Mouse (Mus musculus): Measurements from ENCODE around the gene Rint1. TPM values are rescaled to one million over a fixed set of nuclear protein-coding genes. Genes with fewer than 3 reads are reported as not detected.

The Rint1 gene
- polyA plus RNA-seq, 1 experiment, result 8.3 TPM

DNA sequence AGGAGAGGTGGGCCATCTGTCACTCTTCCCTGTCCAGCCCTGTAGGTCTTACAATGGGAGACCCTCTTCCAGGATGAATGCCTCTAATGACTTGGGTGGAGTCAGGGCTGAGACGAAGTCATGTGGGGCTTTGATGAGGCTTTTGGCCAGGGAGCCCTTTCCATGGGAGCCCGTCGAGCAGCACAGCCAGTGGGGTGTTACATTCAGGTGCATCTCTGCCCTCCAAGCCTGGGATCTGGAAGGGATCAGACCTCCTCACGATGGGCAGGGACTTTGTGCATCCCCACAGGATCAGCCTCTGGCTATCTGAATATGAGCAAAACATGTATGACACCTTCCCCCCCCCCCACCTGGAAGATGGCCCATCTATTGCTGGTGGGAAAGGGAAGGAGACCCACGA lies 72.4 kb downstream of the Rint1 start:
- TF ChIP-seq MAX (IDR thresholded peaks at IDR 0.05; ENCODE audit: low read depth), result no peak
- no peak for TF ChIP-seq POLR2AphosphoS2 (IDR thresholded peaks at IDR 0.05; ENCODE audit: insufficient read length, low read depth)
- TF ChIP-seq MYOD1 (IDR thresholded peaks at IDR 0.05; ENCODE audit: control insufficient read depth in 1 of 3, insufficient read length in 2 of 3, low read depth in 2 of 3), result no peak
- no peak for TF ChIP-seq CEBPB (IDR thresholded peaks at IDR 0.05; ENCODE audit: insufficient read depth, poor library complexity, severe bottlenecking)
- TF ChIP-seq TCF12 (IDR thresholded peaks at IDR 0.05; ENCODE audit: insufficient read depth, poor library complexity, severe bottlenecking), result no peak
- no peak for TF ChIP-seq POLR2A (IDR thresholded peaks at IDR 0.05; ENCODE audit: insufficient read length, low read depth)
- TF ChIP-seq TCF3 (IDR thresholded peaks at IDR 0.05; ENCODE audit: insufficient read length, low read depth), result no peak
- TF ChIP-seq REST (IDR thresholded peaks at IDR 0.05; ENCODE audit: insufficient read depth, insufficient read length), result no peak
- no peak for TF ChIP-seq MYOG (IDR thresholded peaks at IDR 0.05; ENCODE audit: control insufficient read depth in 1 of 3, insufficient read depth in 1 of 3, insufficient read length in 2 of 3, low read depth in 2 of 3)
- no peak for TF ChIP-seq SRF (IDR thresholded peaks at IDR 0.05; ENCODE audit: control insufficient read depth, insufficient read length, low read depth)
- no peak for TF ChIP-seq E2F4 (IDR thresholded peaks at IDR 0.05; ENCODE audit: insufficient read depth)
- TF ChIP-seq USF1 (IDR thresholded peaks at IDR 0.05; ENCODE audit: low read depth), result no peak

DNA sequence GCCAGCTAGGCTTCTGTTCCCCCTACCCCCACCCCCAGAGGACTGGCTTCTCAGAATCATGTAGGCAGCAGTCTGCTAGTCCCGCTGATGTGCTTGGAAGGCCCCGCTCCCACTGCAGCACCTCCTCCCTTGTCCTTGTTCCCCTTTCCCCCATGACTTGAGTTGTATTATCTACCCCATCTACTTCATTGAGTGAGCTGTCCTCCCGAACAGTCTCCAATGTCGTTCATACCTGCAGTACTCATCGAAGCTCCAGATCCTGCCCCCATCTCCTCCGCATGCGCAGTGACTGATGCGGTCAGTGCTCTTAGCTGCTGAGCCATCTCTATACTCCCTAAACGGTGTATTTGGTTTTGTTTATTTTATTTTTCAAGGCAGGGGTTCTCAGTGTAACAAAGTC lies 74.2 kb downstream of the Rint1 start:
- TF ChIP-seq TCF12 (IDR thresholded peaks at IDR 0.05; ENCODE audit: insufficient read depth, poor library complexity, severe bottlenecking) (no peak), SRF (IDR thresholded peaks at IDR 0.05; ENCODE audit: control insufficient read depth, insufficient read length, low read depth) (no peak), MAX (IDR thresholded peaks at IDR 0.05; ENCODE audit: low read depth) (no peak), E2F4 (IDR thresholded peaks at IDR 0.05; ENCODE audit: insufficient read depth) (no peak), POLR2A (IDR thresholded peaks at IDR 0.05; ENCODE audit: insufficient read length, low read depth) (no peak), REST (IDR thresholded peaks at IDR 0.05; ENCODE audit: insufficient read depth, insufficient read length) (no peak)
- H3K4me3 ChIP-seq, result no peak overlapping the region
- no peak overlapping the region for H3ac ChIP-seq (ENCODE audit: control insufficient read depth, insufficient read length)
- no peaks in the 10 kb centered on the region for H3K79me2 ChIP-seq (ENCODE audit: control insufficient read depth, insufficient read depth)
- no peaks in the 10 kb centered on the region for H3K27me3 ChIP-seq (ENCODE audit: control insufficient read depth, insufficient read depth, insufficient read length)
- peaks cover 17% of the 10 kb centered on the region for H3K36me3 ChIP-seq (ENCODE audit: control insufficient read depth, insufficient read depth)
- H3K4me2 ChIP-seq (ENCODE audit: low read depth), result no peak overlapping the region

More for the DNA sequence above, 72.4 kb downstream of the Rint1 start:
- H3K27me3 ChIP-seq (ENCODE audit: control insufficient read depth, insufficient read depth, insufficient read length), result no peaks in the 10 kb centered on the region
- no peaks in the 10 kb centered on the region for H3K79me2 ChIP-seq (ENCODE audit: control insufficient read depth, insufficient read depth)
- H3K4me3 ChIP-seq, result no peak overlapping the region
- H3K4me2 ChIP-seq (ENCODE audit: low read depth), result no peak overlapping the region
- peaks cover 27% of the 10 kb centered on the region for H3K36me3 ChIP-seq (ENCODE audit: control insufficient read depth, insufficient read depth)
- H3ac ChIP-seq (ENCODE audit: control insufficient read depth, insufficient read length), result no peak overlapping the region

DNA sequence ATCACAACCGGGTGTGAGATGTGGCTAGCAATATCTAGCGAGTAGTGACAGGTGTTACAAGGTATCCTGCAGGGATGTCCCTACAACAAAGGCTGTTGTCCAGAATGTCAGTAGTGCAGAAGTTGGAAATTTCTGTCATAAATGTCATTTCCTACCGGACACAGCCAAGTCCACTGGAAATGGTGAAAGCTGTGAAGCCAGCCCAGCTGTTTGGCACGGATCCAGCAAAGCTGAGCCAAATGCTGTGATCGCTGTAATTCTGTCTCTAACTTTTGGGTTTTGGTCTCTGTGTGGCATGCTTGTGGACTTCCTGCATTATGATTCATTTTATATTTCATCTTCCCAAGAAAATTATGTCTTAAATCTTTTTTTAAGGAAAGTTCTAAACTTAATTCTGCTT lies 74.8 kb downstream of the Rint1 start:
- H3K27me3 ChIP-seq (ENCODE audit: control insufficient read depth, insufficient read depth, insufficient read length), result no peaks in the 10 kb centered on the region
- peak overlapping the region; percentile 21 for H3K4me2 ChIP-seq (ENCODE audit: low read depth)
- TF ChIP-seq REST (IDR thresholded peaks at IDR 0.05; ENCODE audit: insufficient read depth, insufficient read length) (no peak), MYOD1 (IDR thresholded peaks at IDR 0.05; ENCODE audit: control insufficient read depth in 1 of 3, insufficient read length in 2 of 3, low read depth in 2 of 3) (peak in 1 of 3 experiments; percentile 20)
- H3ac ChIP-seq (ENCODE audit: control insufficient read depth, insufficient read length), result no peak overlapping the region
- no peaks in the 10 kb centered on the region for H3K79me2 ChIP-seq (ENCODE audit: control insufficient read depth, insufficient read depth)
- no peak overlapping the region for H3K4me3 ChIP-seq
- H3K36me3 ChIP-seq (ENCODE audit: control insufficient read depth, insufficient read depth), result peaks cover 11% of the 10 kb centered on the region

DNA sequence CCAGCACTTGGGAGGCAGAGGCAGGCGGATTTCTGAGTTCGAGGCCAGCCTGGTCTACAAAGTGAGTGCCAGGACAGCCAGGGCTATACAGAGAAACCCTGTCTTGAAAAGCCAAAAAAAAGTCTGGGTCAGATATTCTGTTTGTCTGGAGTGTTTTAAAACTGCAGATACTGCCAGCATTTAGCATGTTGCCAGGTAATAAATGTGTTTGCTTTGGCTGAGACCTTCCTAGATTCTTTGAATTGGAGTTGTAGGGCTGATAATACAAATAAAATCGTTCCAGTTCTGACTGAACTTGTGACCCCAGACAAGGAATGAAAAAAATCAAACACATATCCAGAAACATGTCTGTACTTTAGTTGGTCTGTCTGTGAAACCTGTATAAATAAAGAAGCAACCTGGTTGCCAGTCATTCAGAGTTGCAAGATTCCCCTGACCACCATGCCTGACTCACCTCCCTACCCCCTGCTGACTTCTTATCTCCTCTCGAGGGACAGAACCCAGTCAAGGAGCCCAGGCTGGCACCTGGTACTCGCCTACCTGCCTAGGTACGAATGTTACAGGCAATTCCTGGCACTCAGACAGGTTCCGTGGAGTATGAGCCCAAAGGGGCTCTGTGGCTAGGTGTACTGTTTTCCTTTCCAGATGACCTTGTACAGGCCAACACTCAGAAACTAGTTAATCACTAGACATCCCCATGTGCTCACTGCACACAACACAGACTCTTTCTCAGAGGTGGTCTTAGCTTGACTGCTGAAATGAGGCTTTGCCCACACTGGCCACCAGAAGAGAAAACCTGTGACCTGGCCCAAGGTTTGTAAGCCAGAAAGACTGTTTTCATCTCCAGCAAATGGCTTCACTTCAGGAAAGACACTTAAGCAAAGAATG lies 75.9 kb downstream of the Rint1 start:
- no peak for TF ChIP-seq REST (IDR thresholded peaks at IDR 0.05; ENCODE audit: insufficient read depth, insufficient read length)
- Histone ChIP-seq H3K79me2 (ENCODE audit: control insufficient read depth, insufficient read depth) (no peaks in the 10 kb centered on the region), H3K4me3 (no peak overlapping the region)

DNA sequence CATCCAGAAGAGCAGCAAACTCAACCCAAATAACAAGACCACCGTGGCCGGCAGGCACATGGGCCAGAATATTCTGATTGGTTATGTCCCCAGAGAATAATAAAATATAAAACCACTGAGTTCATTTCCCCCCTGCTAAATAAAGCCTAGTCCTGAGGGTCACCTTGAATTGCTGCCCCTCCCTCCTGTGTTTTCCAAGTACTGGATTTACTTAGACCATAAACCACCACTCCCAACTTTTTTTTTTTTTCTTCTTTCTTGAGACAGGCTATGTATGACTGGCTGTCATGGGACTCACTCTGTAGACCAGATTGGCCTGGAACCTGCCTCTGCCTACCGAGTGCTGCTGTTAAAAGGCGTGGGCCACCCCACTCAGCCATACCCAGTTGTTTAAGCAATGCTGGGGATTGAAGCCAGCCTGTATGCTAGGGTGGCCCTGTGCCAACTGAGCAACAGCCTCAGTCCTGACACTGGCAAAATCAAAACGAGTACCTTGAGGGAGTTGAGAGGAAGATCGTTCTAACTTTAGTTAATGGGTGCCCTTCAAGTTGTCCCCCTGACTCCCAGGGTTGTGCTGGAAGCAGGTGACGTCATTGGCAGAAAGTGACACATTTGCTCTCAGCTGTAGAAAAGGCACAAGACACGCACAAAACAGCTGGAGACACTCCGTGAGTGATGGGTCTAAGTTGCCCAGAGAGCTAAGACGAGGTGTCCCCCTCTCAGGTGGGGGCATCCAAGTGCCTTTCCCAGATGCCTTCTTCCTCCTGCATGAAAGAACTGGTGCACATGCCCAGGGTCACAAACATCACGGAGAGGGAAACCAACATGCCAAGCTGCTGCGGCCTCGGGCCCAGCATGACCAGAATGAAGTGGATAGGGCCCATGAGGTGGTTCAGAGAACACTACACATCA lies 76.8 kb downstream of the Rint1 start:
- Histone ChIP-seq H3K79me2 (ENCODE audit: control insufficient read depth, insufficient read depth) (no peaks in the 10 kb centered on the region), H3K4me3 (no peak overlapping the region)
- TF ChIP-seq TCF12 (IDR thresholded peaks at IDR 0.05; ENCODE audit: insufficient read depth, poor library complexity, severe bottlenecking), result no peak

More for the DNA sequence above, 75.9 kb downstream of the Rint1 start:
- H3K4me2 ChIP-seq (ENCODE audit: low read depth), result no peak overlapping the region
- H3ac ChIP-seq (ENCODE audit: control insufficient read depth, insufficient read length), result no peak overlapping the region
- H3K36me3 ChIP-seq (ENCODE audit: control insufficient read depth, insufficient read depth), result peaks cover under 1% of the 10 kb centered on the region
- no peaks in the 10 kb centered on the region for H3K27me3 ChIP-seq (ENCODE audit: control insufficient read depth, insufficient read depth, insufficient read length)

More for the DNA sequence above, 76.8 kb downstream of the Rint1 start:
- Histone ChIP-seq H3K27me3 (ENCODE audit: control insufficient read depth, insufficient read depth, insufficient read length) (no peaks in the 10 kb centered on the region), H3ac (ENCODE audit: control insufficient read depth, insufficient read length) (no peak overlapping the region), H3K36me3 (ENCODE audit: control insufficient read depth, insufficient read depth) (no peaks in the 10 kb centered on the region), H3K4me2 (ENCODE audit: low read depth) (no peak overlapping the region)

Data from myocyte (in vitro differentiated cells).